Mouse (Mus musculus): ENCODE results near the gene Sec14l1. TPM values are rescaled to one million over a fixed set of nuclear protein-coding genes. Genes with fewer than 3 reads are reported as not detected.

Sec14l1 gene
- polyA plus RNA-seq, 1 experiment = 22.8 TPM

- TF ChIP-seq POLR2A (IDR thresholded peaks at IDR 0.05; ENCODE audit: borderline replicate concordance, control insufficient read depth, low read depth, low read length) (no peak), CTCF (IDR thresholded peaks at IDR 0.05; ENCODE audit: control insufficient read depth, insufficient read depth, low read length) (no peak)
- peaks cover 4% of the 10 kb centered on the region; the same call in 1 of the 2 replicates for H3K4me1 ChIP-seq (ENCODE audit: control insufficient read depth, insufficient read depth, low read length)
- no peak overlapping the region for H3K27ac ChIP-seq (ENCODE audit: control insufficient read depth, insufficient read depth, low read depth, low read length, poor library complexity)
- H3K4me3 ChIP-seq (replicated peaks; ENCODE audit: control insufficient read depth, low read depth, low read length) = no peak overlapping the region
- 85% methylated on average over 20 of the region's 20 CpGs for WGBS
Observed at GRCm38 (mm10) chr11:117120285-117121163, 5.6 kb downstream of the Sec14l1 start.

GRCm38 (mm10) chr11:117121164-117121535 lies 6.2 kb downstream of the Sec14l1 start:
- no peak for TF ChIP-seq POLR2A (IDR thresholded peaks at IDR 0.05; ENCODE audit: borderline replicate concordance, control insufficient read depth, low read depth, low read length)
- Histone ChIP-seq H3K4me1 (ENCODE audit: control insufficient read depth, insufficient read depth, low read length) (peaks cover 4% of the 10 kb centered on the region; the same call in 1 of the 2 replicates), H3K27ac (ENCODE audit: control insufficient read depth, insufficient read depth, low read depth, low read length, poor library complexity) (no peak overlapping the region; the same call in 1 of the 2 replicates), H3K4me3 (replicated peaks; ENCODE audit: control insufficient read depth, low read depth, low read length) (no peak overlapping the region)
- WGBS = 61% methylated on average over 11 of the region's 11 CpGs

GRCm38 (mm10) chr11:117121954-117122353 lies 7.0 kb downstream of the Sec14l1 start:
- Histone ChIP-seq H3K27ac (ENCODE audit: control insufficient read depth, insufficient read depth, low read depth, low read length, poor library complexity) (no peak overlapping the region), H3K4me3 (replicated peaks; ENCODE audit: control insufficient read depth, low read depth, low read length) (no peak overlapping the region), H3K4me1 (ENCODE audit: control insufficient read depth, insufficient read depth, low read length) (peaks cover 4% of the 10 kb centered on the region; the same call in 1 of the 2 replicates)
- WGBS = 88% methylated on average over 6 of the region's 6 CpGs
- TF ChIP-seq CTCF (IDR thresholded peaks at IDR 0.05; ENCODE audit: control insufficient read depth, insufficient read depth, low read length) (no peak), POLR2A (IDR thresholded peaks at IDR 0.05; ENCODE audit: borderline replicate concordance, control insufficient read depth, low read depth, low read length) (no peak)

- H3K4me3 ChIP-seq (replicated peaks; ENCODE audit: control insufficient read depth, low read depth, low read length) = no peak overlapping the region
- H3K4me1 ChIP-seq (ENCODE audit: control insufficient read depth, insufficient read depth, low read length) = no peaks in the 10 kb centered on the region
- no peak overlapping the region for H3K27ac ChIP-seq (ENCODE audit: control insufficient read depth, insufficient read depth, low read depth, low read length, poor library complexity)
- 92% methylated on average over 17 of the region's 17 CpGs for WGBS
- TF ChIP-seq POLR2A (IDR thresholded peaks at IDR 0.05; ENCODE audit: borderline replicate concordance, control insufficient read depth, low read depth, low read length) (no peak), CTCF (IDR thresholded peaks at IDR 0.05; ENCODE audit: control insufficient read depth, insufficient read depth, low read length) (no peak)
Observed at GRCm38 (mm10) chr11:117123418-117124085, 8.6 kb downstream of the Sec14l1 start.

- H3K4me1 ChIP-seq (ENCODE audit: control insufficient read depth, insufficient read depth, low read length) = no peaks in the 10 kb centered on the region
Observed at GRCm38 (mm10) chr11:117124539-117124938, 9.6 kb downstream of the Sec14l1 start.

GRCm38 (mm10) chr11:117127250-117127837 lies 12.4 kb downstream of the Sec14l1 start:
- 81% methylated on average over 13 of the region's 13 CpGs for WGBS

More at GRCm38 (mm10) chr11:117124539-117124938, 9.6 kb downstream of the Sec14l1 start:
- Histone ChIP-seq H3K4me3 (replicated peaks; ENCODE audit: control insufficient read depth, low read depth, low read length) (no peak overlapping the region), H3K27ac (ENCODE audit: control insufficient read depth, insufficient read depth, low read depth, low read length, poor library complexity) (no peak overlapping the region)
- no peak for TF ChIP-seq CTCF (IDR thresholded peaks at IDR 0.05; ENCODE audit: control insufficient read depth, insufficient read depth, low read length)
- TF ChIP-seq POLR2A (IDR thresholded peaks at IDR 0.05; ENCODE audit: borderline replicate concordance, control insufficient read depth, low read depth, low read length) = no peak
- WGBS = 79% methylated on average over 10 of the region's 10 CpGs

GRCm38 (mm10) chr11:117127931-117128548 lies 13.1 kb downstream of the Sec14l1 start:
- H3K4me1 ChIP-seq (ENCODE audit: control insufficient read depth, insufficient read depth, low read length) = no peaks in the 10 kb centered on the region
- 89% methylated on average over 12 of the region's 12 CpGs for WGBS
- H3K27ac ChIP-seq (ENCODE audit: control insufficient read depth, insufficient read depth, low read depth, low read length, poor library complexity) = no peak overlapping the region
- H3K4me3 ChIP-seq (replicated peaks; ENCODE audit: control insufficient read depth, low read depth, low read length) = no peak overlapping the region
- TF ChIP-seq CTCF (IDR thresholded peaks at IDR 0.05; ENCODE audit: control insufficient read depth, insufficient read depth, low read length) (no peak), POLR2A (IDR thresholded peaks at IDR 0.05; ENCODE audit: borderline replicate concordance, control insufficient read depth, low read depth, low read length) (no peak)

More at GRCm38 (mm10) chr11:117127250-117127837, 12.4 kb downstream of the Sec14l1 start:
- H3K4me3 ChIP-seq (replicated peaks; ENCODE audit: control insufficient read depth, low read depth, low read length) = no peak overlapping the region
- H3K27ac ChIP-seq (ENCODE audit: control insufficient read depth, insufficient read depth, low read depth, low read length, poor library complexity) = no peak overlapping the region
- no peaks in the 10 kb centered on the region for H3K4me1 ChIP-seq (ENCODE audit: control insufficient read depth, insufficient read depth, low read length)
- TF ChIP-seq CTCF (IDR thresholded peaks at IDR 0.05; ENCODE audit: control insufficient read depth, insufficient read depth, low read length) = no peak
- TF ChIP-seq POLR2A (IDR thresholded peaks at IDR 0.05; ENCODE audit: borderline replicate concordance, control insufficient read depth, low read depth, low read length) = no peak
